Mouse (Mus musculus) myocyte (in vitro differentiated cells): ENCODE measurements around the gene C5ar2. TPM values are rescaled to one million over a fixed set of nuclear protein-coding genes. Genes with fewer than 3 reads are reported as not detected.

Experiments used
- H3K27me3 ChIP-seq: one replicate; pipeline ENCODE4 v1.6.1; 2011; ENCODE audit not compliant: control insufficient read depth, insufficient read depth, insufficient read length
- H3K36me3 ChIP-seq: one replicate; pipeline ENCODE4 v1.6.1; 2011; ENCODE audit not compliant: control insufficient read depth, insufficient read depth
- H3K4me2 ChIP-seq: one replicate; pipeline ENCODE4 v1.6.1; 2011; ENCODE audit warnings: low read depth, control low read depth
- H3K4me3 ChIP-seq: one replicate; pipeline ENCODE4 v1.5.1; 2011; ENCODE audit warnings: mild to moderate bottlenecking, control low read depth, moderate library complexity
- H3K79me2 ChIP-seq: one replicate; pipeline ENCODE4 v1.6.1; 2011; ENCODE audit not compliant: control insufficient read depth, insufficient read depth
- H3ac ChIP-seq: one replicate; pipeline ENCODE4 v1.6.1; 2011; ENCODE audit not compliant: control insufficient read depth, insufficient read length
- CEBPB ChIP-seq: IDR thresholded peaks from 2 replicates; pipeline ENCODE4 v1.6.1; 2011; ENCODE audit warnings: mild to moderate bottlenecking, moderate library complexity; ENCODE audit not compliant: poor library complexity, insufficient read depth, severe bottlenecking
- E2F4 ChIP-seq: IDR thresholded peaks from one replicate; pipeline ENCODE4 v1.6.1; 2011; ENCODE audit warnings: mild to moderate bottlenecking, control low read depth, moderate library complexity; ENCODE audit not compliant: insufficient read depth
- MAX ChIP-seq: IDR thresholded peaks from one replicate; pipeline ENCODE4 v1.6.1; 2011; ENCODE audit warnings: low read depth, mild to moderate bottlenecking, control low read depth
- MYOD1 ChIP-seq, 3 experiments: IDR thresholded peaks; one replicate each; pipeline ENCODE4 v1.6.1; 2011; ENCODE audit warnings: control low read depth in 2 of 3, low read depth in 2 of 3, mild to moderate bottlenecking in 2 of 3, moderate library complexity in 1 of 3; ENCODE audit not compliant: insufficient read length in 2 of 3, control insufficient read depth in 1 of 3
- MYOG ChIP-seq, 3 experiments: IDR thresholded peaks; one replicate each; pipeline ENCODE4 v1.6.1; 2011; ENCODE audit warnings: control low read depth in 2 of 3, low read depth in 2 of 3, mild to moderate bottlenecking in 2 of 3; ENCODE audit not compliant: insufficient read length in 2 of 3, control insufficient read depth in 1 of 3, insufficient read depth in 1 of 3
- POLR2A ChIP-seq: IDR thresholded peaks from one replicate; pipeline ENCODE4 v1.6.1; 2011; ENCODE audit warnings: low read depth, mild to moderate bottlenecking, control low read depth, moderate library complexity; ENCODE audit not compliant: insufficient read length
- POLR2AphosphoS2 ChIP-seq: IDR thresholded peaks from one replicate; pipeline ENCODE4 v1.6.1; 2011; ENCODE audit warnings: low read depth, control low read depth; ENCODE audit not compliant: insufficient read length
- REST ChIP-seq: IDR thresholded peaks from one replicate; pipeline ENCODE4 v1.6.1; 2011; ENCODE audit warnings: mild to moderate bottlenecking, control low read depth, moderate library complexity; ENCODE audit not compliant: insufficient read depth, insufficient read length
- SRF ChIP-seq: IDR thresholded peaks from one replicate; pipeline ENCODE4 v1.6.1; 2011; ENCODE audit warnings: low read depth; ENCODE audit not compliant: control insufficient read depth, insufficient read length
- TCF12 ChIP-seq: IDR thresholded peaks from one replicate; pipeline ENCODE4 v1.6.1; 2011; ENCODE audit warnings: mild to moderate bottlenecking, control low read depth; ENCODE audit not compliant: poor library complexity, insufficient read depth, severe bottlenecking
- TCF3 ChIP-seq: IDR thresholded peaks from one replicate; pipeline ENCODE4 v1.6.1; 2011; ENCODE audit warnings: low read depth, control low read depth; ENCODE audit not compliant: insufficient read length
- USF1 ChIP-seq: IDR thresholded peaks from one replicate; pipeline ENCODE4 v1.6.1; 2011; ENCODE audit warnings: low read depth, mild to moderate bottlenecking, control low read depth, moderate library complexity
- polyA plus RNA-seq: library from polyadenylated mRNA; unstranded; fragments of >200 nt; fragmentation: generic; extraction: Trizol; gene quantifications from one replicate; pipeline ENCODE4 v1.2.1, GENCODE M21; 2012; ENCODE audit warnings: missing spikeins

Gene C5ar2
- polyA plus RNA-seq, 1 experiment = not detected

DNA sequence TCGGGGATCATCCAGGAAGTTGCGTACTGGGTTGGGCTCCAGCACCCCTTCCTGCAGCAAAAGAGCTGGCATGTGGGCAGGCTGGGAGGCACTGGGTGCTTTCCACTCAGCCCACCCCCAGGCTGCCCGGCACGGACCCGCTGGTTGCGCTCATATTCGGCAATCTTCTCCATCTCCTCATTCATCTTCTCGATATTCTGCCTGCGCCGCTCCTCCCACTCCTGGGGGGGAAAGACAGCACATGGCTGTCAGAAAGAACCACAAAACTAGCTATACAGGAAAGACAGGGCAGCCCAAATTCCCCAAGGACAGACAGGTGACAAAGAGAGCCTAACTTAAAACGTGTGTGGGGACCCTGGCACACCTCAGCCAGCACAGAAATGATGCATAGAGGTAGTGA lies 36.8 kb upstream of the C5ar2 start:
- no peak overlapping the region for H3K4me3 ChIP-seq
- no peaks in the 10 kb centered on the region for H3K27me3 ChIP-seq
- no peak overlapping the region for H3K4me2 ChIP-seq
- peaks cover 13% of the 10 kb centered on the region for H3K79me2 ChIP-seq
- H3ac ChIP-seq = no peak overlapping the region
- peaks cover 19% of the 10 kb centered on the region for H3K36me3 ChIP-seq
- no peak for TF ChIP-seq CEBPB
- TF ChIP-seq MYOG (IDR thresholded peaks at IDR 0.05; ENCODE audit: control insufficient read depth in 1 of 3, insufficient read depth in 1 of 3, insufficient read length in 2 of 3, low read depth in 2 of 3) = no peak
- TF ChIP-seq REST = no peak
- TF ChIP-seq SRF = no peak
- TF ChIP-seq POLR2AphosphoS2 = no peak
- TF ChIP-seq MAX = no peak
- TF ChIP-seq TCF12 = no peak
- TF ChIP-seq POLR2A = no peak
- TF ChIP-seq MYOD1 (IDR thresholded peaks at IDR 0.05; ENCODE audit: control insufficient read depth in 1 of 3, insufficient read length in 2 of 3, low read depth in 2 of 3) = no peak
- no peak for TF ChIP-seq TCF3
- no peak for TF ChIP-seq USF1
- TF ChIP-seq E2F4 = no peak

DNA sequence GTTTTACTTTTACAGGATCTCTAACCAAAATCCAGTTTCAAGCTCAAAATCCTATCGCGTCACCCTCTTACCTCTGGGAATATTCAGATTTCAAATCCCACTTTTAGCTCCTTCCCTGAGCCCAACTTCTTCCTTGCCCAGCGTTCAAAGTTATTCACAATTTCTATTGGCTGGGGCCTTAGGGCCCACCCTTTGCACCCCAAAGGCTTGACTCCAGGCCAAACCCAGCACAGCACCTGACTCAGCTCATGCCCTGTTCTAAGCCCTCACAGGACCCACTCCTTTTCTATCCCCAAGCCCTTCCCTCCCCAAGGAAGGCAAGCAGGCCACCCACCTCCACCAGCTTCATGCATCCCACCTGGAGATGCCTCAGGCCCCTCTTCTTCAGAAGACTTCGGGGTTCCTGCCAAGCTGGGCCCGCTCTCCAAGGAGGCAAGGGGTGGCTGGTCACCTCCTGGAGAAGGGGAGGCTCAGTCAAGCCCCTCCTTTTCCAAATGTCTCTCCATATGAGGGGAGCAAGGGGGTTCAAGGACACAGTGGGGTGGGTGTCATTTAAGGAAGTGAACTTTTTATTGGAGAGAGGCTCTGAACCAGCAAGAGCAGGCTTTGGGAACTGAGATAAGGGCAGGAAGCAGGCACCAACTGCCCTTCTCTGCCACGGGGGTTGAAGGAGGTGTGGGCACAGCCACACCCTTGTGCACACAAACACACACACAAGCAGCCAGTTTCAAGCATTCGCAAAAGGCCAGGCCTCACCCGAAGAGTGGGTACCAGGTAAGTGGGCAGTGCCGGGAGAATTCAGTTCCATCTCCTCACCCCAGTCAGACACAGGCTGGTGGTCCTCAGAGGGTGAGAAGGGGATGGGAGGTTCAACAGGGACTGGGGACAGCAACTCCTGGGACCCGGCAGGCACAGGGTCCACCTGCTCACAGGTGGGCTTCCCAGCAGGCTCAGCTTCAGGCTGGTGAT lies 31.3 kb upstream of the C5ar2 start:
- TF ChIP-seq SRF (no peak), USF1 (no peak), POLR2A (no peak), TCF3 (no peak), TCF12 (no peak), POLR2AphosphoS2 (no peak), E2F4 (no peak), REST (no peak), MYOG (IDR thresholded peaks at IDR 0.05; ENCODE audit: control insufficient read depth in 1 of 3, insufficient read depth in 1 of 3, insufficient read length in 2 of 3, low read depth in 2 of 3) (no peak), MYOD1 (IDR thresholded peaks at IDR 0.05; ENCODE audit: control insufficient read depth in 1 of 3, insufficient read length in 2 of 3, low read depth in 2 of 3) (no peak)
- H3ac ChIP-seq = no peak overlapping the region
- H3K4me2 ChIP-seq = no peak overlapping the region
- H3K79me2 ChIP-seq = no peaks in the 10 kb centered on the region
- H3K27me3 ChIP-seq = no peaks in the 10 kb centered on the region
- H3K4me3 ChIP-seq = no peak overlapping the region
- peaks cover 8% of the 10 kb centered on the region for H3K36me3 ChIP-seq

DNA sequence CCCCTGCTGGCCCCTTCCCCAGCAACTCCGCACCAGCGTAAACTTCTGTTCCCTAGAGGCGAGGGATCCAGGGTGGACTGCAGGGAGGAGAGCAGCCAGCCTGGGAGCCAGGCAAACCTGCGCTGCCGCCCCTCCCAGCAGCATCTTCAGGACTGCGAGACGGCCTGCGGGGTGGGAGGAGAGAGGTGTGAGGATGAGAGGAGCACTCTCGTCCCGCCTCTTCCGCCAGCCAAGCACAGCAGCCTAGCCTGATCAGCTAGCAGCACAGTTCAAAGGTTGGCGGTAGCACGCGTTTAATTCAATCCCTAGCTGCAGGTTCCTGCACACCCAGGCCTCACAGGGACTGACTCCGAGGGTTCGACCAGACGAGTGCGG lies 29.8 kb upstream of the C5ar2 start:
- peaks cover 5% of the 10 kb centered on the region for H3K36me3 ChIP-seq
- TF ChIP-seq MYOG (IDR thresholded peaks at IDR 0.05; ENCODE audit: control insufficient read depth in 1 of 3, insufficient read depth in 1 of 3, insufficient read length in 2 of 3, low read depth in 2 of 3) = no peak
- peak; percentile 2 for TF ChIP-seq POLR2AphosphoS2
- H3K27me3 ChIP-seq = no peaks in the 10 kb centered on the region
- H3K4me3 ChIP-seq = peak overlapping the region; percentile 18
- H3K4me2 ChIP-seq = peak overlapping the region; percentile 58
- no peak overlapping the region for H3ac ChIP-seq
- no peaks in the 10 kb centered on the region for H3K79me2 ChIP-seq

DNA sequence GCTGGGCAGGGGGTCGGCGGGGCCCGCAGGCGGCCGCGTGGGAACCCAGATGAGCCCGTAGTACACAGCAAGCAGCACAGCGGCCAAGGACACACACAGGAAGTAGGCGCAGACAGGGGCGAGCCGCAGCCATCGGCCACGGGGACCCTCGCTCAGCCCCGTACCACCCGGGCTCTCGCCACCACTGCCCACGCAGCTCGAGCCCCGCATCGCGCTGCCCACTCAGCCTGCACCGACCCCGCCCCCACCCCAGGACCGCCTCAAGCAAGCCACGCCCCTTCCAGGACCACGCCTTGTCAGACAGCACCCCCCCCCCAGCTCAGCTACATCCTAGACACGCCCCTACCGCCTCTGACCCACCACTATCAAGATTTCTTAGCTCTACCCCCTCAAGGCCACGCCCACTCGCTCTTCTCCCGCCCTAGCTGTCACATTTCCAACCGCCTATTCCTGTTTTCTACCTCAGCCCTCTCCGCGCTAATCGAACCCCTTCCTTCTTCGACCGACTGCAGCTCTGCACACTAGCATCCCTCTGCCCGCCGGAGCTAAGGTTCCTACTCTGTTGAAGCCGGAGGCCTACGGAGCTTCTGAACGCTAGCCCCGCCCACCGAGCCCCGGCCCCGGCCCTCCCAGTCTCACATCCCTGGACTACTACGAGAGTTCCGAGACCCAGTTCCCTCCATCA lies 29.3 kb upstream of the C5ar2 start, which contains the start of gene Inafm1:
TSS of gene Inafm1 (minus strand) at position 537 of the 685 bp plus-strand sequence.
- H3K36me3 ChIP-seq = peaks cover 5% of the 10 kb centered on the region
- H3K79me2 ChIP-seq = no peaks in the 10 kb centered on the region
- peak within 1 kb of the TSS; percentile 75 for H3K4me2 ChIP-seq
- peak within 1 kb of the TSS; percentile 18 for H3K4me3 ChIP-seq
- no peaks in the 10 kb centered on the region for H3K27me3 ChIP-seq
- peak within 1 kb of the TSS; percentile 21 for H3ac ChIP-seq
- TF ChIP-seq POLR2A (peak; percentile 34), MYOD1 (IDR thresholded peaks at IDR 0.05; ENCODE audit: control insufficient read depth in 1 of 3, insufficient read length in 2 of 3, low read depth in 2 of 3) (peak in 1 of 3 experiments; percentile 19), E2F4 (no peak), POLR2AphosphoS2 (peak; percentile 93), TCF3 (no peak)

DNA sequence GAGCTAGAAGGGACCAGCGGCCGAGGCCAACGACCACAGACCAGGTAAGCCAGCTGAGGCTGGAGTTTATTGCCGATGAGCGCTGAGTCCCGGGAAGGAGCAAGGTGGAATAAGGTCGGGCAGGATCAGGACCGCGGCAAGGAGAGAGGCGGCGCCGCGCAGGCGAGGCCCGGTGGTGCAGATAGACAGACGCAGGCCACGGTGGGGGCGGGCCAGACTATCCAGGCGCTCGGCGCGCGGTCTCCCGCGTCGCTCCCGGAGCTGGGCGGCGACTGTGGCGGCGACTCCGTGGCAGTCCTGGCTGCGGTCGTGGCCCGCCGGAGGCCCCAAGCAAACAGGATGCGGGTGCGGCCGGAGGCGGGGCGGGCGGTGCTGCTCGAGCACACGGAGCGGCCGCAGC lies 28.7 kb upstream of the C5ar2 start:
- Histone ChIP-seq H3K27me3 (no peaks in the 10 kb centered on the region), H3K79me2 (no peaks in the 10 kb centered on the region), H3K4me2 (peak overlapping the region; percentile 75), H3K4me3 (peak overlapping the region; percentile 18), H3ac (peak overlapping the region; percentile 21), H3K36me3 (peaks cover 5% of the 10 kb centered on the region)
- TF ChIP-seq CEBPB (no peak), POLR2AphosphoS2 (peak; percentile 37), MYOD1 (IDR thresholded peaks at IDR 0.05; ENCODE audit: control insufficient read depth in 1 of 3, insufficient read length in 2 of 3, low read depth in 2 of 3) (no peak), POLR2A (no peak)
